Mouse (Mus musculus) induced T-regulatory cell, adult 2 months (primary cell): ENCODE measurements around the gene Plxnd1.
A peak's percentile ranks its signal among the peaks of the same experiment; 100 is the strongest.

Experiments used
- DNase-seq: peaks from one replicate; pipeline ENCODE4 v3.0.0-alpha.2; 2012; ENCODE audit warnings: low read depth

The Plxnd1 gene

GRCm38 (mm10) chr6:115982889-115983288, 11.9 kb downstream of the Plxnd1 start:
- no peak for DNase-seq

GRCm38 (mm10) chr6:115978596-115978995, 16.2 kb downstream of the Plxnd1 start:
- peak; percentile 33 for DNase-seq

- no peak for DNase-seq
These were observed 17.0 kb downstream of the Plxnd1 start for GRCm38 (mm10) chr6:115977810-115978209.

GRCm38 (mm10) chr6:115975606-115976005, 19.2 kb downstream of the Plxnd1 start:
- DNase-seq = no peak

GRCm38 (mm10) chr6:115973881-115974662, 20.7 kb downstream of the Plxnd1 start:
- no peak for DNase-seq

- no peak for DNase-seq
These were observed 21.5 kb downstream of the Plxnd1 start for GRCm38 (mm10) chr6:115973139-115973875.

- DNase-seq = no peak
These were observed 22.6 kb downstream of the Plxnd1 start for GRCm38 (mm10) chr6:115972083-115972764.

GRCm38 (mm10) chr6:115971273-115972060, 23.3 kb downstream of the Plxnd1 start:
- no peak for DNase-seq

- no peak for DNase-seq
These were observed 24.9 kb downstream of the Plxnd1 start for GRCm38 (mm10) chr6:115969952-115970351.

GRCm38 (mm10) chr6:115969103-115969502, 25.7 kb downstream of the Plxnd1 start:
- DNase-seq = no peak

GRCm38 (mm10) chr6:115968700-115969099, 26.1 kb downstream of the Plxnd1 start:
- DNase-seq = no peak

GRCm38 (mm10) chr6:115968086-115968485, 26.7 kb downstream of the Plxnd1 start:
- DNase-seq = no peak

GRCm38 (mm10) chr6:115967291-115967880, 27.4 kb downstream of the Plxnd1 start:
- no peak for DNase-seq

- DNase-seq = no peak
These were observed 28.4 kb downstream of the Plxnd1 start for GRCm38 (mm10) chr6:115966227-115966966.

GRCm38 (mm10) chr6:115963656-115964055, 31.1 kb downstream of the Plxnd1 start:
- no peak for DNase-seq

- DNase-seq = no peak
These were observed 32.2 kb downstream of the Plxnd1 start for GRCm38 (mm10) chr6:115962439-115963085.

- no peak for DNase-seq
These were observed 33.1 kb downstream of the Plxnd1 start for GRCm38 (mm10) chr6:115961743-115962142.

- DNase-seq = no peak
These were observed 34.5 kb downstream of the Plxnd1 start for GRCm38 (mm10) chr6:115960322-115960721.

- DNase-seq = no peak
These were observed 35.6 kb downstream of the Plxnd1 start for GRCm38 (mm10) chr6:115959151-115959691.

GRCm38 (mm10) chr6:115958445-115958844, 36.4 kb downstream of the Plxnd1 start:
- DNase-seq = no peak
